Mouse (Mus musculus): ENCODE measurements around the gene Syt7. TPM values are rescaled to one million over a fixed set of nuclear protein-coding genes. Genes with fewer than 3 reads are reported as not detected.
A peak's percentile ranks its signal among the peaks of the same experiment; 100 is the strongest.

The Syt7 gene
- total and polyA plus RNA-seq, 2 experiments from 2014 or later, result 0.96 to 5.0 TPM

DNA sequence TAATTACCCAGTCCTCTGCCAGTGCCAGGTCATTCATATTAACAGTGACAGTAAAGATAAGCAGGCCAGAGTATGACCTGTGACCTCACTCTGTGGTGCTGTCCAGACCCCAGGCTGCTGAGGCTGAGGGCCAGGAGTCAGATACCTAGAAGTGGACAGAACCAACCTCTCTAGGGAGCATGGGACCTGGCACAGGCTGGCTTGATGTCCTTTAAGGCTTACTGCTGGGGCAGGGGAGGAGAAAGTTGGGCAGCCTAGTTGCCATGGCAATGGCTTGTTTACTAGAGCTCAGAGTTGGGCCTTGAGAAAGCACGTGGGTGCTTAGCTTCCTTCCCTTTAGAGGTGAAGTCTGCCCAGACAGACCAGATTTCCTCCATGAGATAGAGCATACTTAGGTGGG lies 47.8 kb downstream of the Syt7 start:
- Histone ChIP-seq H3K4me3 (ENCODE audit: low read depth, low read length) (no peak overlapping the region), H3K27me3 (ENCODE audit: control insufficient read depth, insufficient read depth, low read length) (no peaks in the 10 kb centered on the region), H3K27ac (ENCODE audit: low read depth) (no peak overlapping the region), H3K4me1 (ENCODE audit: control insufficient read depth, insufficient read depth) (peaks cover 18% of the 10 kb centered on the region), H3K36me3 (replicated peaks; ENCODE audit: control insufficient read depth, insufficient read depth, low read length) (no peaks in the 10 kb centered on the region), H3K9ac (replicated peaks; ENCODE audit: low read depth, low read length) (no peak overlapping the region), H3K9me3 (replicated peaks; ENCODE audit: control insufficient read depth, low read length) (no peaks in the 10 kb centered on the region), H3K4me2 (ENCODE audit: low read depth, low read length) (no peak overlapping the region)
- whole genome bisulfite sequencing, result 33% methylated on average over 1 of the region's 1 CpGs
- ATAC-seq (ENCODE audit: insufficient read depth, low read depth) (no peak), DNase-seq (ENCODE audit: low spot score) (no peak)
- TF ChIP-seq CTCF (IDR thresholded peaks at IDR 0.05; ENCODE audit: low read depth) (no peak), EP300 (IDR thresholded peaks at IDR 0.05; ENCODE audit: low read depth) (no peak)

DNA sequence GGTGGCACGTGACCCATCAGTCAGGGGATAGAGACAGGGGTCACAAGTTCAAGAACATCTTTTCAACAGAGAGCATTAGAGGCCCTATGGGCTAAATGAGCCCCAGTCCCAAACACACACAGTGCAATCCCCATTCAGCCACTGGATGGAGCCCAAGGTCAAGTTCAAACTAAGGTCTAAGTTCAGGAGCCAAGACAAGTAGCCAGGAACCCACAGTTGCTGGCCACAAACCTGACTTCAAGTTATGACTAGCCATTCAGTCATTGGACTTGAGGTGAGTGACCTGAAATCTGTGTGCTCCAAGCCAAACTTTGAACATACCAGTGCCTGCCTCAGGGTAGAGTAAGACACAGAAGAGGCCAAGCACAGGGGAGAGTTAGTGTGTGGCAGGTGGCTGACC lies 48.6 kb downstream of the Syt7 start:
- 68% methylated on average over 1 of the region's 1 CpGs for WGBS
- ATAC-seq (ENCODE audit: insufficient read depth, low read depth) (no peak), DNase-seq (ENCODE audit: low spot score) (no peak)

DNA sequence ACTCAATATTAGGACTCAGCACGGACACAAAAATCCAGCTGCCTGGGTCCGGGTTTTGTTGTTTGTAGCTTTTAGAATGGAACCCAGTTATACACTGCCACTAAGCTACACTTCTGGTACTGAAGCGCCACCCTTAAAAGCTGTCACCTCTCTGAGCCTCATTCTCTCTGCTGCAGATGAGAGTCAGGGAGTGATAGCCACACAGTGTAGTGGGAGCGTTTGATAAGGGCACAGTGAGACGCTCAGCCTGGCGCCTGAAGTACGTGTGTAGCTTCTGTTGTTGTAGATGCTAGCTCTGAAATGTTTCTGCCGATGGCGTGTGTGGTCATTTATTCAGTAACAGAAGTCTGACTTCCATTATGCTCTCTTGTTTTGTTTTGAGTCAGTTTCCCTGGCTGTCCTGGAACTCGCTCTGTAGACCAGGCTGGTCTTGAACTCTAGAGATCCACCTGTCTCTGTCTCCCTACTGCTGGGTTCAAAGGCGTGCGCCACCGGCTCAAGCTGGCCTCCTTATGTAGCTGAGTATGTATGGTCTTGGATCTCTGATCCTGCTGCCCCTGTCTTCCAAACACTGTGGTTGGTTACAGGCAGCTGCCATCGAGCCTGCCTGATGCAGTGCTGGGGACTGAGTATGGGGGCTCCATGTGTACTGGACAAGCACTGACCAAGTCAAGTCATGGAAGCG lies 55.9 kb downstream of the Syt7 start:
- DNase-seq (ENCODE audit: low spot score) (no peak), ATAC-seq (ENCODE audit: insufficient read depth, low read depth) (no peak)
- Histone ChIP-seq H3K27ac (ENCODE audit: low read depth) (no peak overlapping the region), H3K9me3 (replicated peaks; ENCODE audit: control insufficient read depth, low read length) (no peaks in the 10 kb centered on the region), H3K4me3 (ENCODE audit: low read depth, low read length) (no peak overlapping the region), H3K4me1 (ENCODE audit: control insufficient read depth, insufficient read depth) (no peaks in the 10 kb centered on the region), H3K4me2 (ENCODE audit: low read depth, low read length) (no peak overlapping the region), H3K36me3 (replicated peaks; ENCODE audit: control insufficient read depth, insufficient read depth, low read length) (no peaks in the 10 kb centered on the region), H3K9ac (replicated peaks; ENCODE audit: low read depth, low read length) (no peak overlapping the region), H3K27me3 (ENCODE audit: control insufficient read depth, insufficient read depth, low read length) (peaks cover 7% of the 10 kb centered on the region; the same call in 1 of the 2 replicates)
- TF ChIP-seq EP300 (IDR thresholded peaks at IDR 0.05; ENCODE audit: low read depth) (no peak), CTCF (IDR thresholded peaks at IDR 0.05; ENCODE audit: low read depth) (no peak)
- WGBS, result 66% methylated on average over 15 of the region's 15 CpGs

More for the DNA sequence above, 48.6 kb downstream of the Syt7 start:
- no peaks in the 10 kb centered on the region for H3K9me3 ChIP-seq (replicated peaks; ENCODE audit: control insufficient read depth, low read length)
- no peak overlapping the region for H3K9ac ChIP-seq (replicated peaks; ENCODE audit: low read depth, low read length)
- H3K4me3 ChIP-seq (ENCODE audit: low read depth, low read length), result no peak overlapping the region
- H3K27ac ChIP-seq (ENCODE audit: low read depth), result no peak overlapping the region
- TF ChIP-seq EP300 (IDR thresholded peaks at IDR 0.05; ENCODE audit: low read depth) (no peak), CTCF (IDR thresholded peaks at IDR 0.05; ENCODE audit: low read depth) (peak; percentile 35)
- H3K27me3 ChIP-seq (ENCODE audit: control insufficient read depth, insufficient read depth, low read length), result no peaks in the 10 kb centered on the region
- no peak overlapping the region for H3K4me2 ChIP-seq (ENCODE audit: low read depth, low read length)
- no peaks in the 10 kb centered on the region for H3K36me3 ChIP-seq (replicated peaks; ENCODE audit: control insufficient read depth, insufficient read depth, low read length)
- H3K4me1 ChIP-seq (ENCODE audit: control insufficient read depth, insufficient read depth), result peaks cover 18% of the 10 kb centered on the region

DNA sequence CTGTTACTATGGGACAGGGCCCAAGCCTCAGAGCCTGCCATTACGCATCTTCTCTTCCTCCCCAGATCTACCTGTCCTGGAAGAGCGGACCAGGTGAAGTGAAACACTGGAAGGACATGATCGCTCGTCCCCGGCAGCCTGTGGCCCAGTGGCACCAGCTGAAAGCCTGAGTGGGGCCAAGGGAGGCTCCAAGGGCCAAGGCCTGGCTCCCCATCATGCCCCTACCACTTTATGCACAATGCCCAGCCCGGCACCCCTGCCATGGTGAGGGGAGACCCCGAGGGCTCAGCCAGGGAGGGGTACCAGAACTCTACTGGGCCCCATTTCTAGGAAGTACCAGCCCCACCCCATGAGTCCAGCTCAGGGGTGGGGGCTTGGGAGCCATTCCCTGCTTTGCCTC lies 59.4 kb downstream of the Syt7 start:
- Histone ChIP-seq H3K9me3 (replicated peaks; ENCODE audit: control insufficient read depth, low read length) (no peaks in the 10 kb centered on the region), H3K4me1 (ENCODE audit: control insufficient read depth, insufficient read depth) (no peaks in the 10 kb centered on the region), H3K4me2 (ENCODE audit: low read depth, low read length) (no peak overlapping the region), H3K9ac (replicated peaks; ENCODE audit: low read depth, low read length) (no peak overlapping the region), H3K4me3 (ENCODE audit: low read depth, low read length) (no peak overlapping the region), H3K36me3 (replicated peaks; ENCODE audit: control insufficient read depth, insufficient read depth, low read length) (no peaks in the 10 kb centered on the region), H3K27me3 (ENCODE audit: control insufficient read depth, insufficient read depth, low read length) (peaks cover 21% of the 10 kb centered on the region; the same call in 1 of the 2 replicates), H3K27ac (ENCODE audit: low read depth) (no peak overlapping the region)
- TF ChIP-seq EP300 (IDR thresholded peaks at IDR 0.05; ENCODE audit: low read depth), result no peak
- ATAC-seq (ENCODE audit: insufficient read depth, low read depth) (no peak), DNase-seq (ENCODE audit: low spot score) (no peak)
- 97% methylated on average over 7 of the region's 7 CpGs for WGBS

DNA sequence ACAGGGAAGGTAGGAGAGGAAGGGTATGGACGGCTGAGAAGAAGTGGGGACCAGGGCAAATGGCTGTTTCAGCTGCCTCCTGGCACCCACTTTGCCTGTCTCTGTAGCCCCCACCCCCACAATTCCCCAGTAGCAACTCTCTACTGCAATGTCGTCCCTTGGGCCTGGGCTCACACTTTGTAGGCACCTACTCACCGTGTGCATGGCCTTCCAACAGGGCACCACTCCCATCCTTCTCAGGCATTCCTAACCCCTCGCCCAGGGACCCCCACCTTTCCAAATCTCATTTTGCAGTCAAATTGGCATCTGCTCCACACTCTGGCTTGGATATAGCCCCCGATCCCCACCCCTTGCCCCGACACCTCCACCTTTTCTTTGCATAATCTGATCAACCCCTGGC lies 60.3 kb downstream of the Syt7 start:
- ATAC-seq (ENCODE audit: insufficient read depth, low read depth), result no peak
- WGBS, result 51% methylated on average over 6 of the region's 6 CpGs
- Histone ChIP-seq H3K27me3 (ENCODE audit: control insufficient read depth, insufficient read depth, low read length) (peaks cover 29% of the 10 kb centered on the region), H3K27ac (ENCODE audit: low read depth) (no peak overlapping the region), H3K4me1 (ENCODE audit: control insufficient read depth, insufficient read depth) (no peaks in the 10 kb centered on the region), H3K4me2 (ENCODE audit: low read depth, low read length) (no peak overlapping the region), H3K9me3 (replicated peaks; ENCODE audit: control insufficient read depth, low read length) (no peaks in the 10 kb centered on the region), H3K4me3 (ENCODE audit: low read depth, low read length) (no peak overlapping the region), H3K9ac (replicated peaks; ENCODE audit: low read depth, low read length) (no peak overlapping the region), H3K36me3 (replicated peaks; ENCODE audit: control insufficient read depth, insufficient read depth, low read length) (no peaks in the 10 kb centered on the region)
- TF ChIP-seq CTCF (IDR thresholded peaks at IDR 0.05; ENCODE audit: low read depth) (no peak), EP300 (IDR thresholded peaks at IDR 0.05; ENCODE audit: low read depth) (no peak)
- DNase-seq (ENCODE audit: low spot score), result no peak

DNA sequence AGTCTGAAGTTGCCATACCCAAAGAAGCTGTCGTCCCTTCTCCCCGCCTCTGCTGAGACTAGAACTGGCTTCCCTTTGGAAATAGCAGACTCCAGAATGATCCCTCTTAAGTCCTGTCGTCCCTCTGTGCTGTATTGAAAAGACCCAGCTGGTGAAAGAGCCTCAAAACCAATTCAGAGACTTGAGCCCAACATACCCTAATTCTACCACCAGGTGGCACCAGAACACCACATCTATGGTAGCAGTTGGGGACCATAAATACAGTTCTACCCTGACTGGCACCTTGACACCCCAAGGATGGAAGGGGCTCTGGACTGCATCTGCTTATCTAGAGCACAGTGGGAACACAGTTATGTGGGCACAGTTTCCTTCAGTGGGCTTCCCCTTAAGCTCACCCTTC lies 60.8 kb downstream of the Syt7 start:
- Histone ChIP-seq H3K4me1 (ENCODE audit: control insufficient read depth, insufficient read depth) (no peaks in the 10 kb centered on the region), H3K9ac (replicated peaks; ENCODE audit: low read depth, low read length) (no peak overlapping the region), H3K36me3 (replicated peaks; ENCODE audit: control insufficient read depth, insufficient read depth, low read length) (no peaks in the 10 kb centered on the region), H3K27me3 (ENCODE audit: control insufficient read depth, insufficient read depth, low read length) (peaks cover 34% of the 10 kb centered on the region), H3K4me2 (ENCODE audit: low read depth, low read length) (no peak overlapping the region), H3K27ac (ENCODE audit: low read depth) (no peak overlapping the region), H3K9me3 (replicated peaks; ENCODE audit: control insufficient read depth, low read length) (no peaks in the 10 kb centered on the region), H3K4me3 (ENCODE audit: low read depth, low read length) (no peak overlapping the region)
- TF ChIP-seq EP300 (IDR thresholded peaks at IDR 0.05; ENCODE audit: low read depth) (no peak), CTCF (IDR thresholded peaks at IDR 0.05; ENCODE audit: low read depth) (peak; percentile 93)
- DNase-seq (ENCODE audit: low spot score), result peak; percentile 69
- ATAC-seq (ENCODE audit: insufficient read depth, low read depth), result peak; percentile 39; the same call in 1 of the 2 replicates
- WGBS, result 2% methylated on average over 3 of the region's 3 CpGs

Measured in heart, postnatal 0 days (tissue).